Mouse (Mus musculus): ENCODE measurements around the gene Prox2. TPM values are rescaled to one million over a fixed set of nuclear protein-coding genes. Genes with fewer than 3 reads are reported as not detected.

The Prox2 gene
- total and polyA plus RNA-seq, 3 experiments, result 2.4 to 13.3 (median 4.5) TPM

GRCm38 (mm10) chr12:85150321-85151001 lies 39.9 kb upstream of the Prox2 start:
- no peak overlapping the region for H3K4me2 ChIP-seq (ENCODE audit: insufficient read depth, low read depth, poor library complexity, severe bottlenecking)
- in situ Hi-C loops (cut with MboI; ENCODE audit: low pct_ligation_motif_present, low pct_unique_long_range_greater_than_20kb, low sequenced_read_pairs), result loop anchor here (10.0 to 25.0 kb wide), 3 partner anchors 164 to 512 kb away; no protein-coding TSS in a partner anchor
- H3K4me3 ChIP-seq (replicated peaks in 1 of 3; ENCODE audit: low read depth in 2 of 3, low read length in 2 of 3, poor library complexity in 1 of 3), result no peak overlapping the region
- no peak for DNase-seq (ENCODE audit: extremely low read depth)
- H3K9me3 ChIP-seq (replicated peaks; ENCODE audit: low read length), result no peaks in the 10 kb centered on the region
- no peak overlapping the region for H3K27ac ChIP-seq (ENCODE audit: insufficient read depth, low read depth)
- H3K79me2 ChIP-seq (replicated peaks; ENCODE audit: control insufficient read depth, extremely low read depth, insufficient read depth, poor library complexity, severe bottlenecking), result no peaks in the 10 kb centered on the region
- dilution Hi-C loops (cut with MboI; ENCODE audit: extremely low pct_ligation_motif_present, extremely low pct_unique_long_range_greater_than_20kb, low sequenced_read_pairs), result no loop called here
- peaks cover 4% of the 10 kb centered on the region for H3K27me3 ChIP-seq (replicated peaks)
- no peak overlapping the region for H3K9ac ChIP-seq (ENCODE audit: insufficient read depth, low read depth)
- H3K4me1 ChIP-seq (ENCODE audit: control insufficient read depth in 1 of 2, insufficient read depth in 2 of 2), result peaks cover 6 to 24% of the 10 kb centered on the region in 2 experiments
- no peaks in the 10 kb centered on the region for H3K36me3 ChIP-seq (replicated peaks in 1 of 2; ENCODE audit: control insufficient read depth in 1 of 2, insufficient read depth in 1 of 2, low read length in 1 of 2)
- no peak for TF ChIP-seq MXI1 (IDR thresholded peaks at IDR 0.05; ENCODE audit: low read depth, low read length)
- TF ChIP-seq USF1 (IDR thresholded peaks at IDR 0.05; ENCODE audit: low read depth, low read length), result no peak
- TF ChIP-seq ZKSCAN1 (IDR thresholded peaks at IDR 0.05; ENCODE audit: borderline replicate concordance, low read depth, low read length), result no peak
- no peak for TF ChIP-seq ELF1 (IDR thresholded peaks at IDR 0.05; ENCODE audit: low read depth, low read length)
- no peak for TF ChIP-seq MEF2A (IDR thresholded peaks at IDR 0.05; ENCODE audit: borderline replicate concordance, low read depth, low read length)
- no peak for TF ChIP-seq NELFE (IDR thresholded peaks at IDR 0.05; ENCODE audit: low read depth, low read length)
- TF ChIP-seq ETS1 (conservative IDR thresholded peaks at IDR 0.05; ENCODE audit: low read depth, low read length), result no peak
- no peak for TF ChIP-seq JUND (conservative IDR thresholded peaks at IDR 0.05; ENCODE audit: low read depth, low read length)
- TF ChIP-seq E2F4 (IDR thresholded peaks at IDR 0.05; ENCODE audit: insufficient replicate concordance, low read depth, low read length), result no peak
- TF ChIP-seq SIN3A (IDR thresholded peaks at IDR 0.05; ENCODE audit: low read length), result no peak
- TF ChIP-seq PAX5 (IDR thresholded peaks at IDR 0.05; ENCODE audit: low read length), result no peak
- TF ChIP-seq RAD21 (IDR thresholded peaks at IDR 0.05; ENCODE audit: low read depth, low read length), result no peak
- no peak for TF ChIP-seq POLR2A (IDR thresholded peaks at IDR 0.05; ENCODE audit: low read depth, low read length)
- TF ChIP-seq TCF12 (IDR thresholded peaks at IDR 0.05; ENCODE audit: low read depth, low read length), result no peak
- no peak for TF ChIP-seq MAX (IDR thresholded peaks at IDR 0.05; ENCODE audit: low read length)
- TF ChIP-seq CHD2 (IDR thresholded peaks at IDR 0.05; ENCODE audit: low read length), result no peak
- no peak for TF ChIP-seq NRF1 (IDR thresholded peaks at IDR 0.05; ENCODE audit: low read depth, low read length)
- TF ChIP-seq CHD1 (IDR thresholded peaks at IDR 0.05; ENCODE audit: low read depth, low read length), result no peak
- TF ChIP-seq BHLHE40 (IDR thresholded peaks at IDR 0.05; ENCODE audit: low read depth, low read length), result no peak
- TF ChIP-seq TBP (conservative IDR thresholded peaks at IDR 0.05; ENCODE audit: low read depth, low read length), result no peak

GRCm38 (mm10) chr12:85146881-85147280 lies 36.3 kb upstream of the Prox2 start:
- no peak overlapping the region for H3K9ac ChIP-seq (ENCODE audit: insufficient read depth, low read depth)
- in situ Hi-C loops (cut with MboI; ENCODE audit: low pct_ligation_motif_present, low pct_unique_long_range_greater_than_20kb, low sequenced_read_pairs) (no loop called here), dilution Hi-C loops (cut with MboI; ENCODE audit: extremely low pct_ligation_motif_present, extremely low pct_unique_long_range_greater_than_20kb, low sequenced_read_pairs) (no loop called here)
- DNase-seq (ENCODE audit: extremely low read depth), result no peak
- peaks cover 5 to 33% of the 10 kb centered on the region in 2 experiments for H3K4me1 ChIP-seq (ENCODE audit: control insufficient read depth in 1 of 2, insufficient read depth in 2 of 2)
- no peak for TF ChIP-seq ZMIZ1 (IDR thresholded peaks at IDR 0.05; ENCODE audit: low read depth, low read length)
- TF ChIP-seq CHD1 (IDR thresholded peaks at IDR 0.05; ENCODE audit: low read depth, low read length), result no peak
- TF ChIP-seq NELFE (IDR thresholded peaks at IDR 0.05; ENCODE audit: low read depth, low read length), result no peak
- no peak for TF ChIP-seq GABPA (IDR thresholded peaks at IDR 0.05; ENCODE audit: insufficient replicate concordance, low read depth, low read length)
- no peak for TF ChIP-seq KAT2A (IDR thresholded peaks at IDR 0.05; ENCODE audit: insufficient replicate concordance, low read length)
- TF ChIP-seq MAX (IDR thresholded peaks at IDR 0.05; ENCODE audit: low read length), result no peak
- no peak for TF ChIP-seq RCOR1 (conservative IDR thresholded peaks at IDR 0.05; ENCODE audit: low read depth, low read length)
- H3K79me2 ChIP-seq (replicated peaks; ENCODE audit: control insufficient read depth, extremely low read depth, insufficient read depth, poor library complexity, severe bottlenecking), result no peaks in the 10 kb centered on the region
- H3K9me3 ChIP-seq (replicated peaks; ENCODE audit: low read length), result no peaks in the 10 kb centered on the region
- no peaks in the 10 kb centered on the region for H3K36me3 ChIP-seq (replicated peaks in 1 of 2; ENCODE audit: control insufficient read depth in 1 of 2, insufficient read depth in 1 of 2, low read length in 1 of 2)
- peaks cover 4% of the 10 kb centered on the region for H3K27me3 ChIP-seq (replicated peaks)
- no peak overlapping the region for H3K27ac ChIP-seq (ENCODE audit: insufficient read depth, low read depth)
- no peak overlapping the region for H3K4me3 ChIP-seq (replicated peaks in 1 of 3; ENCODE audit: low read depth in 2 of 3, low read length in 2 of 3, poor library complexity in 1 of 3)
- H3K4me2 ChIP-seq (ENCODE audit: insufficient read depth, low read depth, poor library complexity, severe bottlenecking), result no peak overlapping the region

Data from CH12.LX (cell line).